ENCODE assay signal across 21 mouse cellular contexts in genomic region chr4:142501177-142501576, GRCm38 (mm10).
DNase-seq lines count a peak whose midpoint lies in the region; ATAC-seq and TF ChIP-seq lines count a peak whose summit lies in the region.
"Had no signal": no experiment of that assay in that cellular context is flagged by ENCODE, and none has a peak within 500 bp of the region (broad histone marks: within the 10 kb centered on the region; RNA-seq: fewer than 3 reads in every experiment).

No protein-coding gene starts in this region.

- ATAC-seq in forebrain, embryonic 14.5 days: peak; percentile 45; the same call in 1 of the 2 replicates
- no peak for ATAC-seq in midbrain, postnatal 0 days (ENCODE audit: low FRiP score)
- ATAC-seq in midbrain, embryonic 15.5 days (replicated peaks): no peak
- ATAC-seq: intestine, postnatal 0 days; Patski had no signal

- H3K9me3 ChIP-seq in forebrain, embryonic 14.5 days (replicated peaks; ENCODE audit: control insufficient read depth, low read length): no peaks in the 10 kb centered on the region
- H3K9me3 ChIP-seq in forebrain, embryonic 10.5 days: no peaks in the 10 kb centered on the region
- no peaks in the 10 kb centered on the region for H3K9me3 ChIP-seq in midbrain, postnatal 0 days (ENCODE audit: low read length)
- no peaks in the 10 kb centered on the region for H3K9me3 ChIP-seq in midbrain, embryonic 15.5 days
- H3K9me3 ChIP-seq: heart, embryonic 12.5 days; heart, embryonic 15.5 days; hindbrain, embryonic 10.5 days; hindbrain, embryonic 13.5 days had no signal

- H3K27ac ChIP-seq in cerebellum, adult 2 months (ENCODE audit: insufficient read depth, low read length): no peak overlapping the region
- no peak overlapping the region for H3K27ac ChIP-seq in forebrain, embryonic 14.5 days (ENCODE audit: low read depth, low read length)
- H3K27ac ChIP-seq in forebrain, embryonic 10.5 days: no peak overlapping the region
- H3K27ac ChIP-seq in midbrain, postnatal 0 days (ENCODE audit: low read depth, low read length): no peak overlapping the region
- no peak overlapping the region for H3K27ac ChIP-seq in midbrain, embryonic 15.5 days
- H3K27ac ChIP-seq: heart, embryonic 15.5 days; hindbrain, embryonic 10.5 days; hindbrain, embryonic 13.5 days had no signal

- TF ChIP-seq CTCF in cerebellum, adult 2 months (IDR thresholded peaks at IDR 0.05; ENCODE audit: borderline replicate concordance, insufficient read depth, low read depth, low read length): no peak
- TF ChIP-seq CTCF in midbrain, postnatal 0 days (IDR thresholded peaks at IDR 0.05): no peak

- no peaks in the 10 kb centered on the region for H3K36me3 ChIP-seq in forebrain, embryonic 14.5 days (ENCODE audit: control insufficient read depth, insufficient read depth, low read length)
- H3K36me3 ChIP-seq in forebrain, embryonic 10.5 days (replicated peaks): no peaks in the 10 kb centered on the region
- no peaks in the 10 kb centered on the region for H3K36me3 ChIP-seq in midbrain, postnatal 0 days (ENCODE audit: insufficient read depth, low read length)
- H3K36me3 ChIP-seq in midbrain, embryonic 15.5 days (replicated peaks): no peaks in the 10 kb centered on the region
- H3K36me3 ChIP-seq: heart, embryonic 12.5 days; heart, embryonic 15.5 days; hindbrain, embryonic 10.5 days; hindbrain, embryonic 13.5 days had no signal

- peak; percentile 34 to 37 for DNase-seq in cerebellum, postnatal 10 days
- no peak for DNase-seq in cerebellum, adult 2 months
- peak; percentile 69 for DNase-seq in forebrain, embryonic 14.5 days (ENCODE audit: low spot score)
- DNase-seq in forebrain, embryonic 10.5 days (ENCODE audit: extremely low spot score, low spot score): no peak
- peak; percentile 47 for DNase-seq in midbrain, postnatal 0 days (ENCODE audit: low spot score)
- DNase-seq in MN1 (ENCODE audit: low spot score): no peak
- DNase-seq: adrenal gland, postnatal 10 days; adrenal gland, postnatal 36 days; cerebellum, adult 11 months; cerebellum, adult 8-10 months; gastrocnemius, postnatal 25 days; heart, adult 18-20 months; heart, postnatal 10 days; heart, postnatal 36 days had no signal

- no peak overlapping the region for H3K9ac ChIP-seq in forebrain, embryonic 14.5 days (ENCODE audit: low read length)
- no peak overlapping the region for H3K9ac ChIP-seq in midbrain, postnatal 0 days (replicated peaks; ENCODE audit: low read length, poor library complexity, severe bottlenecking)
- H3K9ac ChIP-seq in midbrain, embryonic 15.5 days: no peak overlapping the region
- H3K9ac ChIP-seq: heart, embryonic 12.5 days; heart, embryonic 15.5 days; hindbrain, embryonic 13.5 days had no signal

- 39% methylated on average over 8 of the region's 8 CpGs for WGBS in cerebellum, adult 2 months
- WGBS in forebrain, embryonic 14.5 days: 37% methylated on average over 8 of the region's 8 CpGs
- WGBS in forebrain, embryonic 10.5 days: 89% methylated on average over 8 of the region's 8 CpGs
- WGBS in midbrain, postnatal 0 days: 77% methylated on average over 8 of the region's 8 CpGs
- WGBS in midbrain, embryonic 15.5 days: 75% methylated on average over 8 of the region's 8 CpGs

- no peaks in the 10 kb centered on the region; the same call in 1 of the 2 replicates for H3K4me1 ChIP-seq in cerebellum, adult 2 months (ENCODE audit: control insufficient read depth, insufficient read depth, low read length)
- peaks cover 10% of the 10 kb centered on the region for H3K4me1 ChIP-seq in forebrain, embryonic 14.5 days (ENCODE audit: control insufficient read depth, insufficient read depth, low read length)
- peaks cover 30% of the 10 kb centered on the region for H3K4me1 ChIP-seq in forebrain, embryonic 10.5 days
- H3K4me1 ChIP-seq in midbrain, postnatal 0 days (ENCODE audit: insufficient read depth, low read length): no peaks in the 10 kb centered on the region
- H3K4me1 ChIP-seq in midbrain, embryonic 15.5 days: no peaks in the 10 kb centered on the region
- H3K4me1 ChIP-seq: heart, embryonic 12.5 days; heart, embryonic 15.5 days had no signal

- no peak for TF ChIP-seq POLR2A in cerebellum, adult 2 months (IDR thresholded peaks at IDR 0.05; ENCODE audit: borderline replicate concordance, insufficient read depth, low read length)

- H3K27me3 ChIP-seq in cerebellum, adult 2 months (ENCODE audit: control insufficient read depth, insufficient read depth, low read length): no peaks in the 10 kb centered on the region
- no peaks in the 10 kb centered on the region for H3K27me3 ChIP-seq in forebrain, embryonic 14.5 days (replicated peaks; ENCODE audit: control insufficient read depth, insufficient read depth, low read length)
- H3K27me3 ChIP-seq in forebrain, embryonic 10.5 days (ENCODE audit: poor library complexity, severe bottlenecking): peaks cover 28% of the 10 kb centered on the region
- H3K27me3 ChIP-seq in midbrain, postnatal 0 days (ENCODE audit: insufficient read depth, low read length): no peaks in the 10 kb centered on the region
- H3K27me3 ChIP-seq in midbrain, embryonic 15.5 days (replicated peaks): no peaks in the 10 kb centered on the region

- no peak overlapping the region for H3K4me3 ChIP-seq in cerebellum, adult 2 months (replicated peaks; ENCODE audit: insufficient read depth, low read depth, low read length)
- no peak overlapping the region for H3K4me3 ChIP-seq in forebrain, embryonic 14.5 days (ENCODE audit: low read depth, low read length)
- no peak overlapping the region for H3K4me3 ChIP-seq in forebrain, embryonic 10.5 days
- no peak overlapping the region for H3K4me3 ChIP-seq in midbrain, postnatal 0 days (ENCODE audit: low read depth, low read length)
- no peak overlapping the region for H3K4me3 ChIP-seq in midbrain, embryonic 15.5 days
- H3K4me3 ChIP-seq: heart, embryonic 12.5 days; heart, embryonic 15.5 days; hindbrain, embryonic 10.5 days; hindbrain, embryonic 13.5 days had no signal

- no peak overlapping the region for H3K4me2 ChIP-seq in forebrain, embryonic 14.5 days (ENCODE audit: low read length)
- H3K4me2 ChIP-seq in midbrain, postnatal 0 days (ENCODE audit: low read depth, low read length, poor library complexity, severe bottlenecking): no peak overlapping the region
- no peak overlapping the region for H3K4me2 ChIP-seq in midbrain, embryonic 15.5 days
- H3K4me2 ChIP-seq: heart, embryonic 12.5 days; heart, embryonic 15.5 days; hindbrain, embryonic 13.5 days had no signal

Comparison
In these comparisons a context has a peak if more than half of its experiments do, and no peak if none do; other contexts are left out.
1. DNase-seq: peak in cerebellum, postnatal 10 days (2 of 2), forebrain, embryonic 14.5 days (single experiment) and midbrain, postnatal 0 days (single experiment); none in cerebellum, adult 2 months (0 of 2), forebrain, embryonic 10.5 days (single experiment) and MN1 (single experiment).